Mouse (Mus musculus): ENCODE measurements at regions not wholly inside any gene's neighbourhood (a gene's known extent, or its start where the extent isn't known, plus 50 kb on each side); places are given as distances from the start of the nearest gene placed in this dataset.
"Not testable (repeated sequence)": the region's sequence is repeated elsewhere in the genome, so short reads cannot be mapped to it uniquely, and the experiment has no call there.

GRCm38 (mm10) chr1:193510066-193510793, 140.1 kb upstream of the Camk1g start:
- peak; percentile 9 to 15 for DNase-seq

GRCm38 (mm10) chr1:193508271-193508670, 138.2 kb upstream of the Camk1g start:
- no peak for DNase-seq

- DNase-seq = no peak
Measured at GRCm38 (mm10) chr1:193506991-193507390, 136.9 kb upstream of the Camk1g start.

- no peak for DNase-seq
Measured at GRCm38 (mm10) chr1:193505381-193505780, 135.3 kb upstream of the Camk1g start.

- no peak for DNase-seq
Measured at GRCm38 (mm10) chr1:193504611-193505010, 134.5 kb upstream of the Camk1g start.

- DNase-seq = peak; percentile 20 to 68
Measured at GRCm38 (mm10) chr1:193503624-193504325, 133.7 kb upstream of the Camk1g start.

- no peak for DNase-seq
Measured at GRCm38 (mm10) chr1:193496265-193497183, 126.4 kb upstream of the Camk1g start.

GRCm38 (mm10) chr1:193488039-193488438, 117.9 kb upstream of the Camk1g start:
- no peak for DNase-seq

- not testable (repeated sequence) for DNase-seq
Measured at GRCm38 (mm10) chr1:193486668-193487067, 116.6 kb upstream of the Camk1g start.

GRCm38 (mm10) chr1:193484977-193485376, 114.9 kb upstream of the Camk1g start:
- no peak for DNase-seq

GRCm38 (mm10) chr1:193477298-193477697, 107.2 kb upstream of the Camk1g start:
- no peak for DNase-seq

- DNase-seq = no peak
Measured at GRCm38 (mm10) chr1:193476805-193477204, 106.7 kb upstream of the Camk1g start.

GRCm38 (mm10) chr1:193466306-193466705, 96.2 kb upstream of the Camk1g start:
- no peak for DNase-seq

GRCm38 (mm10) chr1:193459735-193460134, 89.6 kb upstream of the Camk1g start:
- no peak for DNase-seq

- no peak for DNase-seq
Measured at GRCm38 (mm10) chr1:193457908-193458307, 87.8 kb upstream of the Camk1g start.

- DNase-seq = no peak
Measured at GRCm38 (mm10) chr1:193453654-193454053, 83.6 kb upstream of the Camk1g start.

GRCm38 (mm10) chr1:193451471-193452135, 81.5 kb upstream of the Camk1g start:
- DNase-seq = no peak

- no peak for DNase-seq
Measured at GRCm38 (mm10) chr1:193450814-193451213, 80.7 kb upstream of the Camk1g start.

GRCm38 (mm10) chr1:193450201-193450600, 80.1 kb upstream of the Camk1g start:
- DNase-seq = no peak

- peak; percentile 14 to 27 for DNase-seq
Measured at GRCm38 (mm10) chr1:193449394-193450103, 79.5 kb upstream of the Camk1g start.

- no peak for DNase-seq
Measured at GRCm38 (mm10) chr1:193448793-193449393, 78.8 kb upstream of the Camk1g start.

- no peak for DNase-seq
Measured at GRCm38 (mm10) chr1:193447647-193448046, 77.5 kb upstream of the Camk1g start.

Measured in kidney, adult 8-10 months (tissue).